Mouse (Mus musculus) heart, embryonic 11.5 days (tissue): ENCODE results near the gene Ppp1r12a. TPM values are rescaled to one million over a fixed set of nuclear protein-coding genes. Genes with fewer than 3 reads are reported as not detected.

Experiments
- ATAC-seq: fragments of 200-750 bp; cut with Nextera tagmentation; replicated peaks from 2 replicates; pipeline ENCODE4 v1.8.0; 2017; ENCODE audit warnings: moderate library complexity; ENCODE audit not compliant: insufficient number of reproducible peaks, low FRiP score, low TSS enrichment
- H3K27ac ChIP-seq: fragments of 300-500 bp; sonication (generic); 2 replicates; pipeline ENCODE4 v1.5.1; 2014; ENCODE audit warnings: mild to moderate bottlenecking, low read depth, low read length
- H3K27me3 ChIP-seq: fragments of 300-500 bp; sonication (generic); 2 replicates; pipeline ENCODE4 v1.6.1; 2014; ENCODE audit warnings: mild to moderate bottlenecking, low read length, mixed read lengths; ENCODE audit not compliant: control insufficient read depth, insufficient read depth
- H3K36me3 ChIP-seq: fragments of 300-500 bp; sonication (generic); 2 replicates; pipeline ENCODE4 v1.6.1; 2014; ENCODE audit warnings: mild to moderate bottlenecking, low read length, moderate library complexity, mixed read lengths; ENCODE audit not compliant: control insufficient read depth, insufficient read depth
- H3K4me1 ChIP-seq: fragments of 300-500 bp; sonication (generic); 2 replicates; pipeline ENCODE4 v1.6.1; 2014; ENCODE audit warnings: low read length; ENCODE audit not compliant: control insufficient read depth, insufficient read depth
- H3K4me2 ChIP-seq: fragments of 300-500 bp; sonication (generic); 2 replicates; pipeline ENCODE4 v1.6.1; 2014; ENCODE audit warnings: mild to moderate bottlenecking, moderate library complexity
- H3K4me3 ChIP-seq: fragments of 300-500 bp; sonication (generic); 2 replicates; pipeline ENCODE4 v1.5.1; 2014; ENCODE audit warnings: low read depth, low read length
- H3K9ac ChIP-seq: fragments of 300-500 bp; sonication (generic); 2 replicates; pipeline ENCODE4 v1.6.1; 2014; ENCODE audit warnings: mild to moderate bottlenecking, low read depth, low read length, moderate library complexity
- H3K9me3 ChIP-seq: fragments of 300-500 bp; sonication (generic); replicated peaks from 2 replicates; pipeline ENCODE4 v1.6.1; 2016; ENCODE audit warnings: low read length; ENCODE audit not compliant: control insufficient read depth
- WGBS: fragments of 180-500 bp; shearing (Covaris S2); extraction: QIAGEN DNeasy Blood & Tissue Kit; methylation state at CpG from one replicate; pipeline ENCODE4 v1.1.7; 2014; ENCODE audit not compliant: insufficient replicate concordance; 5-methylcytosine and 5-hydroxymethylcytosine counted together
- polyA plus RNA-seq: library from polyadenylated mRNA; unstranded; fragments of >200 nt; fragmentation: Nextera tagmentation; extraction: Ambion mirVana; gene quantifications from 2 replicates; pipeline ENCODE4 v1.2.1, GENCODE M21; 2014

Gene Ppp1r12a
- polyA plus RNA-seq, 1 experiment from 2014 or later: 120 TPM

GRCm38 (mm10) chr10:108197498-108197897 lies 35.5 kb downstream of the Ppp1r12a start:
- H3K4me1 ChIP-seq: no peaks in the 10 kb centered on the region
- no peak overlapping the region for H3K4me2 ChIP-seq
- no peak overlapping the region for H3K9ac ChIP-seq
- no peak for ATAC-seq
- 89% methylated on average over 1 of the region's 1 CpGs for WGBS
- no peak overlapping the region for H3K27ac ChIP-seq
- peaks cover 5% of the 10 kb centered on the region; the same call in 1 of the 2 replicates for H3K36me3 ChIP-seq
- no peak overlapping the region for H3K4me3 ChIP-seq
- no peaks in the 10 kb centered on the region for H3K9me3 ChIP-seq
- H3K27me3 ChIP-seq: no peaks in the 10 kb centered on the region

GRCm38 (mm10) chr10:108198945-108199344 lies 37.0 kb downstream of the Ppp1r12a start:
- ATAC-seq: no peak
- Histone ChIP-seq H3K36me3 (peaks cover 5% of the 10 kb centered on the region; the same call in 1 of the 2 replicates), H3K4me3 (no peak overlapping the region), H3K27me3 (no peaks in the 10 kb centered on the region), H3K4me2 (no peak overlapping the region), H3K9me3 (no peaks in the 10 kb centered on the region), H3K27ac (no peak overlapping the region), H3K4me1 (no peaks in the 10 kb centered on the region), H3K9ac (no peak overlapping the region)
- WGBS: 93% methylated on average over 2 of the region's 2 CpGs

GRCm38 (mm10) chr10:108202126-108202525 lies 40.1 kb downstream of the Ppp1r12a start:
- 86% methylated on average over 4 of the region's 4 CpGs for WGBS
- peaks cover 5% of the 10 kb centered on the region; the same call in 1 of the 2 replicates for H3K36me3 ChIP-seq
- H3K9ac ChIP-seq: no peak overlapping the region
- H3K27me3 ChIP-seq: no peaks in the 10 kb centered on the region
- H3K27ac ChIP-seq: no peak overlapping the region
- H3K9me3 ChIP-seq: no peaks in the 10 kb centered on the region
- H3K4me2 ChIP-seq: no peak overlapping the region
- no peak overlapping the region for H3K4me3 ChIP-seq
- no peak for ATAC-seq
- H3K4me1 ChIP-seq: no peaks in the 10 kb centered on the region

- Histone ChIP-seq H3K9me3 (no peaks in the 10 kb centered on the region), H3K4me3 (no peak overlapping the region), H3K36me3 (peaks cover 5% of the 10 kb centered on the region; the same call in 1 of the 2 replicates), H3K27me3 (no peaks in the 10 kb centered on the region), H3K4me1 (peaks cover 5% of the 10 kb centered on the region; the same call in 1 of the 2 replicates), H3K4me2 (no peak overlapping the region), H3K27ac (no peak overlapping the region), H3K9ac (no peak overlapping the region)
- no peak for ATAC-seq
Measured at GRCm38 (mm10) chr10:108203440-108203839, 41.4 kb downstream of the Ppp1r12a start.

DNA sequence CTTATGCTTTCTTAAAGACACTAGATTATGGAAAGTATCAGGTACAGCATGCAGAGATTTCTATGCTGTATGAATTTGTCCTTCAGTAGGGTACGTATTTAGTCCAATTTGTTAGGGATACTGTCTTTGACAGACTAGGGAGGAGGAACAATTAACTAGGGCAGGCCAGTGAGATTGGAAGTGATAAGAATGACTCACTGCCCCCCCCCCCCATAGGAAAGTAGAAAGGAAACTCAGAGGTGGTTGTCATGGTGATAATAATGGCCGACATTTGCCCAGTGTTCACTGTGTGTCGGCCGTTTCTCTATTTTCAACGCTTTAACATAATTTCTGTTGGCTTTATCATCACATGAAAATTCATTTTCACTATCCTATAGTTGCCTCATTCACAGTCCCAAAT lies 47.4 kb downstream of the Ppp1r12a start:
- 79% methylated on average over 5 of the region's 5 CpGs for WGBS
- H3K4me2 ChIP-seq: no peak overlapping the region

GRCm38 (mm10) chr10:108224413-108224812 lies 62.4 kb downstream of the Ppp1r12a start:
- 93% methylated on average over 5 of the region's 5 CpGs for WGBS
- no peaks in the 10 kb centered on the region for H3K27me3 ChIP-seq
- H3K4me1 ChIP-seq: 0 out of 2 replicates have a peak, but pooled peaks cover 3% of the 10 kb centered on the region

More for the DNA sequence above, 47.4 kb downstream of the Ppp1r12a start:
- peaks cover 5% of the 10 kb centered on the region; the same call in 1 of the 2 replicates for H3K4me1 ChIP-seq
- ATAC-seq: no peak
- no peaks in the 10 kb centered on the region for H3K27me3 ChIP-seq
- H3K36me3 ChIP-seq: no peaks in the 10 kb centered on the region
- no peak overlapping the region for H3K4me3 ChIP-seq
- no peak overlapping the region for H3K27ac ChIP-seq
- H3K9me3 ChIP-seq: no peaks in the 10 kb centered on the region
- no peak overlapping the region for H3K9ac ChIP-seq

DNA sequence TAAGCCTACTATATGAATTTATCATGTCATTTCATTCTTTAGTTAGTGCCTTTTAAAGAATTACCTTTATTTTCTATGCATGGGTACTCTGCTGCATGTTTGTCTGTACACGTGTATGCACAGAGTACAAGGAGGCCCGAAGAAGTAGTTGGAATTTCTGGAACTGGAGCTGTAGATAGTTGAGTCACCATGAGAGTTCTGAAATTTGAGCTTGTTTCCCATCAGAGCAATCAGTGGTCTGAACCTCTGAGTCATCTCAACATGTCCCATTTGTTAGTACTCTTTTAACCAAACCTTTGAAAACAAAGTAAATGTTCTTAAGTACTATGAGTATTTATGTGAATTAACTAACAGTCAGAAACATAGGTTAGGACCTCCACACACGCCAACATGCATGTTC lies 75.1 kb downstream of the Ppp1r12a start:
- Histone ChIP-seq H3K4me2 (no peak overlapping the region), H3K4me1 (no peaks in the 10 kb centered on the region), H3K27ac (no peak overlapping the region), H3K36me3 (peaks cover 13% of the 10 kb centered on the region), H3K9ac (no peak overlapping the region), H3K9me3 (no peaks in the 10 kb centered on the region), H3K27me3 (no peaks in the 10 kb centered on the region), H3K4me3 (no peak overlapping the region)
- no peak for ATAC-seq
- WGBS: 88% methylated on average over 3 of the region's 3 CpGs

More at GRCm38 (mm10) chr10:108224413-108224812, 62.4 kb downstream of the Ppp1r12a start:
- no peak overlapping the region for H3K4me2 ChIP-seq
- H3K36me3 ChIP-seq: no peaks in the 10 kb centered on the region
- no peaks in the 10 kb centered on the region for H3K9me3 ChIP-seq
- no peak overlapping the region for H3K27ac ChIP-seq
- no peak overlapping the region for H3K9ac ChIP-seq
- no peak overlapping the region for H3K4me3 ChIP-seq
- no peak for ATAC-seq

GRCm38 (mm10) chr10:108239061-108239460 lies 77.1 kb downstream of the Ppp1r12a start:
- no peak for ATAC-seq
- no peaks in the 10 kb centered on the region for H3K9me3 ChIP-seq
- no peaks in the 10 kb centered on the region for H3K27me3 ChIP-seq
- 87% methylated on average over 10 of the region's 10 CpGs for WGBS
- H3K9ac ChIP-seq: no peak overlapping the region
- peaks cover 22% of the 10 kb centered on the region for H3K36me3 ChIP-seq
- no peak overlapping the region for H3K4me2 ChIP-seq
- no peak overlapping the region for H3K4me3 ChIP-seq
- H3K4me1 ChIP-seq: no peaks in the 10 kb centered on the region
- H3K27ac ChIP-seq: no peak overlapping the region

- peaks cover under 1% of the 10 kb centered on the region for H3K4me1 ChIP-seq
- no peaks in the 10 kb centered on the region for H3K9me3 ChIP-seq
- no peak overlapping the region for H3K27ac ChIP-seq
- H3K4me3 ChIP-seq: no peak overlapping the region
- no peak for ATAC-seq
- H3K27me3 ChIP-seq: no peaks in the 10 kb centered on the region
- no peak overlapping the region for H3K9ac ChIP-seq
- WGBS: 52% methylated on average over 12 of the region's 12 CpGs
- no peak overlapping the region for H3K4me2 ChIP-seq
- peaks cover 13% of the 10 kb centered on the region for H3K36me3 ChIP-seq
Measured at GRCm38 (mm10) chr10:108250710-108251109, 88.7 kb downstream of the Ppp1r12a start.
